26 mouse cellular contexts compared by ENCODE assay signal in the genomic region with DNA sequence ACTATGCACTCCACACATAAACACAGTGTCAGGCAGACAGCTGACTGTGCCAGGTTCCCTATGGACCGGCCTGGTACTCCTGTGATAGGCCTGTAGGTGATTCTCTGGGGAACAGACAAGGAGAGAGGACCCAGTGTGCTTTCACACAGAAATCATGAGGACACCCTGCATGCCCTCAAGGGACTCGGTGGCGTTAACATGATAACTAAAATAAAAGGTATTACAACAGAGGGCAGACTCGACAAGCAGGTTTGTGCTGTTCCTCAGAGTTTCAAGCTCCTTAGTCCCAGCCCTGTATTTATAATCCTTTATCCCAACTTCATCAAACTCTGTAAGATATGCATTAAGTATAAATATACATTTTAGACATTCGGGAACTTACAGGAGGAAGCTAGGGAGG. TPM values are rescaled to one million over a fixed set of nuclear protein-coding genes. Genes with fewer than 3 reads are reported as not detected.
DNase-seq lines count a peak whose midpoint lies in the region; ATAC-seq and TF ChIP-seq lines count a peak whose summit lies in the region.
"Had no signal": no experiment of that assay in that cellular context is flagged by ENCODE, and none has a peak within 500 bp of the region (broad histone marks: within the 10 kb centered on the region; RNA-seq: fewer than 3 reads in every experiment).

No protein-coding gene starts in this region.

- no peaks in the 10 kb centered on the region for H3K27me3 ChIP-seq in embryonic facial prominence, embryonic 13.5 days
- H3K27me3 ChIP-seq in embryonic facial prominence, embryonic 10.5 days (replicated peaks; ENCODE audit: low read depth, poor library complexity, severe bottlenecking), result no peaks in the 10 kb centered on the region
- no peaks in the 10 kb centered on the region for H3K27me3 ChIP-seq in limb, embryonic 14.5 days (ENCODE audit: control insufficient read depth, insufficient read depth, low read length)
- H3K27me3 ChIP-seq in limb, embryonic 10.5 days (ENCODE audit: low read depth, poor library complexity, severe bottlenecking), result no peaks in the 10 kb centered on the region
- no peaks in the 10 kb centered on the region for H3K27me3 ChIP-seq in stomach, embryonic 16.5 days (ENCODE audit: control insufficient read depth, insufficient read depth, low read length)
- H3K27me3 ChIP-seq in liver, postnatal 0 days (ENCODE audit: insufficient read depth, low read length), result no peaks in the 10 kb centered on the region
- H3K27me3 ChIP-seq: heart, embryonic 12.5 days; heart, embryonic 15.5 days had no signal

- H3K36me3 ChIP-seq in embryonic facial prominence, embryonic 13.5 days, result peaks cover 4% of the 10 kb centered on the region; the same call in 1 of the 2 replicates
- peaks cover 42% of the 10 kb centered on the region for H3K36me3 ChIP-seq in embryonic facial prominence, embryonic 10.5 days (replicated peaks)
- no peaks in the 10 kb centered on the region for H3K36me3 ChIP-seq in limb, embryonic 14.5 days (ENCODE audit: control insufficient read depth, insufficient read depth, low read length)
- H3K36me3 ChIP-seq in limb, embryonic 10.5 days, result peaks cover 35% of the 10 kb centered on the region
- no peaks in the 10 kb centered on the region for H3K36me3 ChIP-seq in stomach, embryonic 16.5 days (ENCODE audit: control insufficient read depth, insufficient read depth, low read length)
- no peaks in the 10 kb centered on the region; the same call in 1 of the 2 replicates for H3K36me3 ChIP-seq in liver, postnatal 0 days (replicated peaks; ENCODE audit: insufficient read depth, low read length)
- H3K36me3 ChIP-seq: heart, embryonic 15.5 days had no signal

- no peak overlapping the region for H3K4me3 ChIP-seq in embryonic facial prominence, embryonic 13.5 days
- H3K4me3 ChIP-seq in embryonic facial prominence, embryonic 10.5 days, result no peak overlapping the region
- no peak overlapping the region for H3K4me3 ChIP-seq in limb, embryonic 14.5 days (replicated peaks; ENCODE audit: low read length)
- no peak overlapping the region for H3K4me3 ChIP-seq in limb, embryonic 10.5 days
- no peak overlapping the region for H3K4me3 ChIP-seq in stomach, embryonic 16.5 days (replicated peaks; ENCODE audit: low read length)
- H3K4me3 ChIP-seq in liver, postnatal 0 days (ENCODE audit: low read depth, low read length), result no peak overlapping the region
- H3K4me3 ChIP-seq: heart, embryonic 12.5 days; heart, embryonic 15.5 days; hindbrain, embryonic 10.5 days had no signal

- intact Hi-C loops in left cerebral cortex, postnatal 10 days (cut with DNase I), result no loop called here

- TF ChIP-seq POLR2A in limb, embryonic 14.5 days (IDR thresholded peaks at IDR 0.05; ENCODE audit: borderline replicate concordance, extremely low read depth, insufficient read depth, insufficient read length), result no peak

- DNase-seq in embryonic facial prominence, embryonic 10.5 days (ENCODE audit: low spot score), result no peak
- peak; percentile 41 for DNase-seq in limb, embryonic 14.5 days (ENCODE audit: low spot score)
- no peak for DNase-seq in limb, embryonic 10.5 days (ENCODE audit: low spot score)
- peak; percentile 95 for DNase-seq in fat pad, adult 2 months (ENCODE audit: extremely low read depth, low read depth, low spot score)
- DNase-seq in left cerebral cortex, postnatal 10 days (ENCODE audit: extremely low spot score in 1 of 2, low spot score in 2 of 2), result no peak
- no peak for DNase-seq in liver, postnatal 0 days
- DNase-seq: adrenal gland, adult 8-10 months; adrenal gland, postnatal 25 days; cerebellum, adult 11-12 months; cerebellum, adult 8-10 months; cerebellum, postnatal 36 days; embryo, embryonic 11 days; forebrain, postnatal 0 days; gastrocnemius, postnatal 25 days; heart, postnatal 10 days; heart, postnatal 36 days had no signal

- H3K9me3 ChIP-seq in embryonic facial prominence, embryonic 13.5 days, result peaks cover 4% of the 10 kb centered on the region; the same call in 1 of the 2 replicates
- no peaks in the 10 kb centered on the region for H3K9me3 ChIP-seq in embryonic facial prominence, embryonic 10.5 days
- no peaks in the 10 kb centered on the region for H3K9me3 ChIP-seq in limb, embryonic 14.5 days (ENCODE audit: control insufficient read depth, low read length)
- H3K9me3 ChIP-seq in limb, embryonic 10.5 days (replicated peaks), result no peaks in the 10 kb centered on the region
- H3K9me3 ChIP-seq in stomach, embryonic 16.5 days (replicated peaks; ENCODE audit: control insufficient read depth, low read length), result no peaks in the 10 kb centered on the region
- H3K9me3 ChIP-seq in liver, postnatal 0 days (ENCODE audit: low read length), result no peaks in the 10 kb centered on the region
- H3K9me3 ChIP-seq: heart, embryonic 15.5 days had no signal

- no peak overlapping the region for H3K9ac ChIP-seq in embryonic facial prominence, embryonic 13.5 days
- H3K9ac ChIP-seq in limb, embryonic 14.5 days (ENCODE audit: low read depth, low read length, severe bottlenecking), result no peak overlapping the region
- no peak overlapping the region for H3K9ac ChIP-seq in stomach, embryonic 16.5 days (ENCODE audit: low read length)
- no peak overlapping the region for H3K9ac ChIP-seq in liver, postnatal 0 days (replicated peaks)
- H3K9ac ChIP-seq: forebrain, postnatal 0 days; heart, embryonic 12.5 days; heart, embryonic 15.5 days; hindbrain, embryonic 14.5 days had no signal

- peaks cover 71% of the 10 kb centered on the region for H3K4me1 ChIP-seq in embryonic facial prominence, embryonic 13.5 days
- peaks cover 56% of the 10 kb centered on the region for H3K4me1 ChIP-seq in embryonic facial prominence, embryonic 10.5 days
- H3K4me1 ChIP-seq in limb, embryonic 14.5 days (ENCODE audit: control insufficient read depth, insufficient read depth, low read length), result peaks cover 37% of the 10 kb centered on the region
- peaks cover 56% of the 10 kb centered on the region for H3K4me1 ChIP-seq in limb, embryonic 10.5 days
- H3K4me1 ChIP-seq in stomach, embryonic 16.5 days (ENCODE audit: control insufficient read depth, insufficient read depth, low read length), result peaks cover 25% of the 10 kb centered on the region
- peaks cover 15% of the 10 kb centered on the region for H3K4me1 ChIP-seq in liver, postnatal 0 days (ENCODE audit: insufficient read depth)

- TF ChIP-seq CTCF in liver, postnatal 0 days (IDR thresholded peaks at IDR 0.05; ENCODE audit: low read depth), result no peak

- ATAC-seq in embryonic facial prominence, embryonic 13.5 days (ENCODE audit: insufficient number of reproducible peaks, insufficient read depth, low FRiP score, low TSS enrichment, low read depth), result no peak
- ATAC-seq in limb, embryonic 14.5 days (ENCODE audit: low FRiP score, low read depth), result no peak
- ATAC-seq in stomach, embryonic 16.5 days (ENCODE audit: insufficient read depth, low FRiP score), result peak; percentile 8; the same call in 1 of the 2 replicates
- no peak for ATAC-seq in liver, postnatal 0 days
- ATAC-seq: activated CD4-positive, CD25-positive, alpha-beta regulatory T cell, adult 4 months; forebrain, embryonic 14.5 days; forebrain, postnatal 0 days; hindbrain, postnatal 0 days; inflammation-experienced regulatory T-cells, adult 6 months had no signal

- WGBS in embryonic facial prominence, embryonic 13.5 days, result 84% methylated on average over 5 of the region's 5 CpGs
- 92% methylated on average over 5 of the region's 5 CpGs for WGBS in embryonic facial prominence, embryonic 10.5 days
- 85% methylated on average over 5 of the region's 5 CpGs for WGBS in limb, embryonic 14.5 days
- WGBS in limb, embryonic 10.5 days, result 95% methylated on average over 5 of the region's 5 CpGs
- 70% methylated on average over 5 of the region's 5 CpGs for WGBS in stomach, embryonic 16.5 days
- WGBS in liver, postnatal 0 days (ENCODE audit: insufficient replicate concordance), result 88% methylated on average over 5 of the region's 5 CpGs

- H3K4me2 ChIP-seq in embryonic facial prominence, embryonic 13.5 days, result no peak overlapping the region
- no peak overlapping the region for H3K4me2 ChIP-seq in limb, embryonic 14.5 days (replicated peaks; ENCODE audit: low read depth, low read length, severe bottlenecking)
- H3K4me2 ChIP-seq in stomach, embryonic 16.5 days (ENCODE audit: low read depth, low read length), result no peak overlapping the region
- H3K4me2 ChIP-seq in liver, postnatal 0 days (ENCODE audit: low read depth, low read length), result no peak overlapping the region
- H3K4me2 ChIP-seq: heart, embryonic 12.5 days; heart, embryonic 15.5 days; hindbrain, embryonic 14.5 days had no signal

- 0 out of 2 replicates have a peak overlapping the region, but pooled peaks have one; percentile 30 for H3K27ac ChIP-seq in embryonic facial prominence, embryonic 13.5 days
- no peak overlapping the region for H3K27ac ChIP-seq in embryonic facial prominence, embryonic 10.5 days (replicated peaks)
- no peak overlapping the region for H3K27ac ChIP-seq in limb, embryonic 14.5 days (replicated peaks; ENCODE audit: low read depth, low read length)
- H3K27ac ChIP-seq in limb, embryonic 10.5 days, result no peak overlapping the region
- H3K27ac ChIP-seq in stomach, embryonic 16.5 days (ENCODE audit: low read length), result peak overlapping the region; percentile 28
- H3K27ac ChIP-seq in liver, postnatal 0 days (ENCODE audit: low read depth), result no peak overlapping the region
- H3K27ac ChIP-seq: heart, embryonic 15.5 days; hindbrain, embryonic 10.5 days; hindbrain, embryonic 14.5 days; hindbrain, postnatal 0 days had no signal

- no peak for TF ChIP-seq EP300 in liver, postnatal 0 days (IDR thresholded peaks at IDR 0.05; ENCODE audit: low read depth)

RNA-seq across cellular contexts. Expression of gene Smad1, which starts 12.5 kb away (rescaled TPM):
- polyA plus RNA-seq in embryonic facial prominence, embryonic 13.5 days (2015; fragmentation: Nextera tagmentation; extraction: Ambion mirVana), result 53.9 and 58.0 TPM in 2 replicates
- 41.5 and 42.8 TPM in 2 replicates for polyA plus RNA-seq in embryonic facial prominence, embryonic 10.5 days (2016; fragmentation: Nextera tagmentation; extraction: Ambion mirVana)
- polyA plus RNA-seq in limb, embryonic 14.5 days (2012; rRNA removed), result 41.6 and 61.1 TPM in 2 replicates
- 71.8 and 73.7 TPM in 2 replicates for polyA plus RNA-seq in limb, embryonic 14.5 days (2014; fragmentation: Nextera tagmentation; extraction: Ambion mirVana)
- polyA plus RNA-seq in limb, embryonic 10.5 days (2016; fragmentation: Nextera tagmentation; extraction: Ambion mirVana), result 37.0 and 39.6 TPM in 2 replicates
- polyA plus RNA-seq in stomach, embryonic 16.5 days (2015; fragmentation: Nextera tagmentation; extraction: Ambion mirVana), result 33.0 and 37.4 TPM in 2 replicates
- total RNA-seq in left cerebral cortex, postnatal 10 days (2021), result 10 to 100 TPM; 37.5 TPM
- 8.0 and 9.6 TPM in 2 replicates for polyA plus RNA-seq in liver, postnatal 0 days (2015; fragmentation: Nextera tagmentation; extraction: Ambion mirVana)

Comparison
In these comparisons a context has a peak if more than half of its experiments do, and no peak if none do; other contexts are left out.
1. H3K27ac ChIP-seq: peak in embryonic facial prominence, embryonic 13.5 days (single experiment) and stomach, embryonic 16.5 days (single experiment); none in embryonic facial prominence, embryonic 10.5 days (single experiment), limb, embryonic 14.5 days (single experiment), limb, embryonic 10.5 days (single experiment) and liver, postnatal 0 days (single experiment).
2. DNase-seq: peak in limb, embryonic 14.5 days (single experiment) and fat pad, adult 2 months (single experiment); none in embryonic facial prominence, embryonic 10.5 days (single experiment), limb, embryonic 10.5 days (single experiment), left cerebral cortex, postnatal 10 days (0 of 2) and liver, postnatal 0 days (single experiment).